Mouse (Mus musculus) neural tube, embryonic 14.5 days (tissue): ENCODE results near the gene Tmem81. TPM values are rescaled to one million over a fixed set of nuclear protein-coding genes. Genes with fewer than 3 reads are reported as not detected.
A peak's percentile ranks its signal among the peaks of the same experiment; 100 is the strongest.

ENCODE experiments used
- ATAC-seq: fragments of 200-750 bp; cut with Nextera tagmentation; 2 replicates; pipeline ENCODE4 v1.8.0; 2017; ENCODE audit warnings: low read depth, mild to moderate bottlenecking, moderate TSS enrichment, moderate library complexity
- H3K27ac ChIP-seq: fragments of 300-500 bp; sonication (generic); 2 replicates; pipeline ENCODE4 v1.5.1; 2014; ENCODE audit warnings: low read depth, mild to moderate bottlenecking, control low read depth, low read length, moderate library complexity, mixed read lengths
- H3K27me3 ChIP-seq: fragments of 300-500 bp; sonication (generic); 2 replicates; pipeline ENCODE4 v1.6.1; 2014; ENCODE audit warnings: low read length; ENCODE audit not compliant: control insufficient read depth, insufficient read depth
- H3K36me3 ChIP-seq: fragments of 300-500 bp; sonication (generic); 2 replicates; pipeline ENCODE4 v1.6.1; 2014; ENCODE audit warnings: low read length, mixed read lengths; ENCODE audit not compliant: control insufficient read depth, insufficient read depth
- H3K4me1 ChIP-seq: fragments of 300-500 bp; sonication (generic); 2 replicates; pipeline ENCODE4 v1.6.1; 2014; ENCODE audit warnings: low read length; ENCODE audit not compliant: control insufficient read depth, insufficient read depth
- H3K4me2 ChIP-seq: fragments of 300-500 bp; sonication (generic); 2 replicates; pipeline ENCODE4 v1.6.1; 2014; ENCODE audit warnings: mild to moderate bottlenecking, low read depth, low read length, control low read depth
- H3K4me3 ChIP-seq: fragments of 300-500 bp; sonication (generic); 2 replicates; pipeline ENCODE4 v1.5.1; 2014; ENCODE audit warnings: low read depth, low read length, control low read depth, mixed read lengths
- H3K9ac ChIP-seq: fragments of 300-500 bp; sonication (generic); replicated peaks from 2 replicates; pipeline ENCODE4 v1.6.1; 2014; ENCODE audit warnings: low read depth, mild to moderate bottlenecking, control low read depth, low read length, mixed read lengths
- H3K9me3 ChIP-seq: fragments of 300-500 bp; sonication (generic); 2 replicates; pipeline ENCODE4 v1.6.1; 2016; ENCODE audit warnings: low read length; ENCODE audit not compliant: control insufficient read depth
- WGBS: fragments of 180-500 bp; shearing (Covaris S2); extraction: QIAGEN DNeasy Blood & Tissue Kit; methylation state at CpG from one replicate; pipeline ENCODE4 v1.1.7; 2014; 5-methylcytosine and 5-hydroxymethylcytosine counted together
- polyA plus RNA-seq: library from polyadenylated mRNA; unstranded; fragments of >200 nt; fragmentation: Nextera tagmentation; extraction: Ambion mirVana; gene quantifications from 2 replicates; pipeline ENCODE4 v1.2.1, GENCODE M21; 2014

Gene Tmem81
- polyA plus RNA-seq, 1 experiment from 2014 or later, result 0.60 TPM

GRCm38 (mm10) chr1:132537736-132538135 lies 31.7 kb downstream of the Tmem81 start:
- WGBS, result 67% methylated on average over 5 of the region's 5 CpGs
- Histone ChIP-seq H3K9ac (no peak overlapping the region), H3K27ac (peak overlapping the region; percentile 39; the same call in 1 of the 2 replicates), H3K4me1 (peaks cover 37% of the 10 kb centered on the region), H3K4me2 (no peak overlapping the region), H3K36me3 (no peaks in the 10 kb centered on the region), H3K4me3 (no peak overlapping the region), H3K27me3 (no peaks in the 10 kb centered on the region), H3K9me3 (no peaks in the 10 kb centered on the region)
- no peak for ATAC-seq

DNA sequence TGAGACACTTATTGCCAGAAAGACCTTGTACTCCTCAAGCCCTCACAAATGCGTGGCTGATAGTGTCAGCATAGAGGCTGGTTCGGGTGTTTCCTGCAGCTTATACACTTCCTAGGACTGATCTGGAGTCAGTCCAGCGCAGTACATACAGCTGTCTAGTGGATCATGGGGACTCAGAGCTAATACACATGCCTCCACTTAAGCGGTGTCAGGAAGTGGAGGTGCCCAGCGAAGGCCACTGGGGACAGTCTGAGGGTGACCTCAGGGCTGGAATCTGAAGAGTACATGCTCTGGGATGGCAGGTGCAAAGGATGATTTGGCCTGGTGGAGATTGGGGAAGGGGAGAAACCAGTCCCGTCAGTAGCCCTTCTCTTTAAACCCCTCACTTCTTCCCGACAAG lies 34.7 kb downstream of the Tmem81 start:
- WGBS, result 59% methylated on average over 7 of the region's 7 CpGs
- Histone ChIP-seq H3K27me3 (no peaks in the 10 kb centered on the region), H3K4me2 (peak overlapping the region; percentile 67), H3K4me1 (peaks cover 20% of the 10 kb centered on the region), H3K9ac (no peak overlapping the region), H3K4me3 (peak overlapping the region; percentile 41; the same call in 1 of the 2 replicates), H3K36me3 (no peaks in the 10 kb centered on the region), H3K9me3 (no peaks in the 10 kb centered on the region), H3K27ac (peak overlapping the region; percentile 28; the same call in 1 of the 2 replicates)
- ATAC-seq, result no peak

DNA sequence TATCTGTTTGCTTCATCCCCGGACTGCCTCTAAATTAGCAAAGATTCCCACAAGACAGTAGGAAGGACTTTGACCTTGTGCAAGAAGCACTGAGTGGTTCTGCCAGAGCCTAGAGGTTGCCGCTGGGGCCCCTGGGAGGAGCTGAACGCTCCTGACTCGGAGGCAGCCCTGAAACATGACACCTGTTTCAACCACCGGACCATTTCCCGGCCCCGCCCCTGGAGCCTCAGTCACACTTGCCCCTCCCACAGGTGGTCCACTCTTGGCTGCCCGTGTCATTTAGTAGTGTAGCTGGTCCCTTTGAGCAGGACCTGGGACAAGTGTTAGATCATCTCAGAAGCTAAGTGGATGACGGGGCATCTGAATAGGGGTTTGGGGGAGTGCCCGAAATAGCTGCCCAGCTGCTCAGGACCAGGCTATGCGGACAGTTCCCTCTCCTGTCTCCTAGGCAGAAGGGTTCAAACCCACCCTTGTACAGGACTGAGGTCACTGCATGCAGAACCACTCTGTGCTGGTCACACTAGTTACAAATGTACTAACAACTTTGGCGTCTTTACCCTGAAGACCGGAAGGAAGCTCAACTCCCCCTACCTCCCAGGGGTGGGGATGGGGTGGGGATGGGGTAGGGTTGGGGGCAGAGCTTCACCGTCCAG lies 35.3 kb downstream of the Tmem81 start:
- WGBS, result 8% methylated on average over 14 of the region's 14 CpGs

GRCm38 (mm10) chr1:132541824-132542599 lies 36.0 kb downstream of the Tmem81 start:
- WGBS, result 14% methylated on average over 5 of the region's 5 CpGs
- peaks cover 20% of the 10 kb centered on the region for H3K4me1 ChIP-seq

More for the DNA sequence above, 35.3 kb downstream of the Tmem81 start:
- Histone ChIP-seq H3K4me2 (peak overlapping the region; percentile 67), H3K36me3 (no peaks in the 10 kb centered on the region), H3K9me3 (no peaks in the 10 kb centered on the region), H3K4me3 (peak overlapping the region; percentile 41), H3K9ac (peak overlapping the region; percentile 65), H3K27ac (no peak overlapping the region), H3K27me3 (no peaks in the 10 kb centered on the region), H3K4me1 (peaks cover 20% of the 10 kb centered on the region)
- ATAC-seq, result 0 out of 2 replicates have a peak, but pooled peaks have one; percentile 1

DNA sequence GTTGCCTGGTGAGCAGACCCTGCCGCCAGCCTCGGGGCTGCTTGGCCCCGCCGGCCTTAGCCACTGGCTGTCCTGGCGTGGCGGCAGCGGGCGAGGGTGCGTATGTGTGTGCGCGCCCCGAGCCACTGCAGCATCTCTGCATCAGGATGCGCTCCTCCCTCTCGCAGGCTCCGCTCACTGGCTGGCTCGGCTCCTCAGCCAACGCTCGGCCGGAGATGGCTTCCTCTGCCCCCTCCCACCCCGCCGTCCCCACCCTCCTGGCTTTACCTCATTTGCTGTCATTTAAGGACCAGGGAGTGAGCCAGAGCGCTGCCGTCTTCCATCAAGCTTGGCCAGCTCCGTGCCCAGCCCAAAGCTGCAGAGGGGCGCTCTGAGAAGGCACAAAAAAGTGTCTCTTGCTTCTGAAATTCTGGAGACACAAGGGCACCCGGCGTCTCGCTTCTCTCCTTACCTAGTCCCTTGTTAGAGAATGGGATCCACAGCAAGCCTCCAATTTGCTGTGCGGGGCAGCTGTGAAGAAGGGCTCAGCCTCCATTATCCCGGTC lies 36.8 kb downstream of the Tmem81 start, which contains the start of gene Cntn2:
Cntn2 (minus strand) TSS at position 495 of the 545 bp plus-strand sequence.
- Histone ChIP-seq H3K27ac (peak within 1 kb of the TSS; percentile 75), H3K36me3 (no peaks in the 10 kb centered on the region), H3K9me3 (no peaks in the 10 kb centered on the region), H3K27me3 (no peaks in the 10 kb centered on the region), H3K4me3 (peak within 1 kb of the TSS; percentile 41), H3K4me2 (peak within 1 kb of the TSS; percentile 67), H3K4me1 (peaks cover 20% of the 10 kb centered on the region), H3K9ac (peak within 1 kb of the TSS; percentile 65)
- peak; percentile 91 for ATAC-seq
- WGBS, result under 1% methylated on average over 30 of the region's 30 CpGs

More at GRCm38 (mm10) chr1:132541824-132542599, 36.0 kb downstream of the Tmem81 start:
- Histone ChIP-seq H3K4me3 (peak overlapping the region; percentile 41), H3K4me2 (peak overlapping the region; percentile 67), H3K9ac (peak overlapping the region; percentile 65), H3K9me3 (no peaks in the 10 kb centered on the region), H3K27me3 (no peaks in the 10 kb centered on the region), H3K36me3 (no peaks in the 10 kb centered on the region), H3K27ac (peak overlapping the region; percentile 7; the same call in 1 of the 2 replicates)
- ATAC-seq, result peak; percentile 20; the same call in 1 of the 2 replicates

- no peak for ATAC-seq
- 60% methylated on average over 8 of the region's 8 CpGs for WGBS
Measured at GRCm38 (mm10) chr1:132543789-132544188, 37.8 kb downstream of the Tmem81 start.

GRCm38 (mm10) chr1:132557901-132558631 lies 52.0 kb downstream of the Tmem81 start:
- Histone ChIP-seq H3K9me3 (no peaks in the 10 kb centered on the region), H3K9ac (no peak overlapping the region), H3K4me1 (peaks cover 30% of the 10 kb centered on the region), H3K27ac (peak overlapping the region; percentile 76), H3K4me2 (no peak overlapping the region), H3K4me3 (no peak overlapping the region), H3K36me3 (no peaks in the 10 kb centered on the region), H3K27me3 (no peaks in the 10 kb centered on the region)
- 12% methylated on average over 9 of the region's 9 CpGs for WGBS
- peak; percentile 62 for ATAC-seq

More at GRCm38 (mm10) chr1:132543789-132544188, 37.8 kb downstream of the Tmem81 start:
- no peaks in the 10 kb centered on the region for H3K36me3 ChIP-seq
- H3K27ac ChIP-seq, result peak overlapping the region; percentile 30; the same call in 1 of the 2 replicates
- H3K4me2 ChIP-seq, result no peak overlapping the region
- no peaks in the 10 kb centered on the region for H3K27me3 ChIP-seq
- H3K9me3 ChIP-seq, result no peaks in the 10 kb centered on the region
- H3K4me3 ChIP-seq, result no peak overlapping the region
- H3K4me1 ChIP-seq, result peaks cover 20% of the 10 kb centered on the region
- H3K9ac ChIP-seq, result no peak overlapping the region
